11 mouse cellular contexts compared by ENCODE assay signal in the genomic region with DNA sequence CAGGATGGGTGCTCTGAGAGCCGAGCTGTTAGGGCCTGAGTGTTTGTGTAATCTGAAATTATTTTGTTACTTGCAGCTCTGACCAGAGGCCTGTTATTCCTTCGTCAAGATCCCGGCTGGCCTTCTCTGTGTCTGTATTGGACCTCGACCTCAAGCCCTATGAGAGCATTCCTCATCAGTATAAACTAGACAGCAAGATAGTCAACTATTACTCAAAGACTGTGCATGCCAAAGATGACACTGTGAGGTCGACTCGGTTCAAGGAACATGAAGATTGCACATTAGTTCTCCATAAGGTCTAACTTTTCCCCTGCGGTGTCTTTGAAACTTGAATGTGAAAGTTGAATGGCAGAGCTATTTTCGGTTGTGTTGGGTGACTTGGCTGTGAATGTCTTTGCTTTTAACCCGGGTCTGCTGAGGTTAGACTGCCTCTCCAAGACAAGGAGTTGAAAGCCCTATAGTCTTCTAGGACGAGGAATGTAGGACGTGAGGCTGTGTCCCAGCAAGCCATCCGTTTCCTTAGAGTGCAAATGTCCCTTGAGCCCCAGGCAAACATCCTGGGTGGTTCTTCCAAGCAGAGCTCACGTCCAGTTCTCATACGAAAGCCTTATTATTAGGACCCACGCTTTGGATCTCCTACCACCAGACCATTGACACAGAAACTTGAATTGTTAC. TPM values are rescaled to one million over a fixed set of nuclear protein-coding genes. Genes with fewer than 3 reads are reported as not detected.
A peak's percentile ranks its signal among the peaks of the same experiment; 100 is the strongest.
DNase-seq lines count a peak whose midpoint lies in the region; ATAC-seq and TF ChIP-seq lines count a peak whose summit lies in the region.
"Had no signal": no experiment of that assay in that cellular context is flagged by ENCODE, and none has a peak within 500 bp of the region (broad histone marks: within the 10 kb centered on the region; RNA-seq: fewer than 3 reads in every experiment).

No protein-coding gene starts in this region.

- TF ChIP-seq POLR2A in testis, adult 2 months (IDR thresholded peaks at IDR 0.05; ENCODE audit: control insufficient read depth, low read depth, low read length) = no peak
- TF ChIP-seq POLR2A in limb, embryonic 14.5 days (IDR thresholded peaks at IDR 0.05; ENCODE audit: borderline replicate concordance, extremely low read depth, insufficient read depth, insufficient read length) = no peak

- H3K9ac ChIP-seq in heart, embryonic 12.5 days = no peak overlapping the region
- no peak overlapping the region for H3K9ac ChIP-seq in limb, embryonic 14.5 days (ENCODE audit: low read depth, low read length, severe bottlenecking)

- no peak overlapping the region for H3K4me3 ChIP-seq in heart, embryonic 12.5 days
- H3K4me3 ChIP-seq in testis, adult 2 months (ENCODE audit: control insufficient read depth, low read depth, low read length) = no peak overlapping the region
- H3K4me3 ChIP-seq in limb, embryonic 14.5 days (replicated peaks; ENCODE audit: low read length) = no peak overlapping the region

- H3K36me3 ChIP-seq in heart, embryonic 12.5 days = peaks cover 70% of the 10 kb centered on the region
- H3K36me3 ChIP-seq in testis, adult 2 months (ENCODE audit: control insufficient read depth, insufficient read depth, low read length) = peaks cover 1% of the 10 kb centered on the region; the same call in 1 of the 2 replicates
- H3K36me3 ChIP-seq in limb, embryonic 14.5 days (ENCODE audit: control insufficient read depth, insufficient read depth, low read length) = peaks cover 28% of the 10 kb centered on the region

- H3K27me3 ChIP-seq in heart, embryonic 12.5 days (replicated peaks) = no peaks in the 10 kb centered on the region
- H3K27me3 ChIP-seq in testis, adult 2 months (ENCODE audit: control insufficient read depth, insufficient read depth, low read length) = no peaks in the 10 kb centered on the region
- no peaks in the 10 kb centered on the region for H3K27me3 ChIP-seq in limb, embryonic 14.5 days (ENCODE audit: control insufficient read depth, insufficient read depth, low read length)

- no peak overlapping the region for H3K27ac ChIP-seq in heart, embryonic 12.5 days (ENCODE audit: poor library complexity, severe bottlenecking)
- H3K27ac ChIP-seq in testis, adult 2 months (ENCODE audit: control insufficient read depth, insufficient read depth, low read depth, low read length) = peak overlapping the region; percentile 71
- peak overlapping the region; percentile 63 for H3K27ac ChIP-seq in limb, embryonic 14.5 days (replicated peaks; ENCODE audit: low read depth, low read length)
- H3K27ac ChIP-seq: macrophage had no signal

- no peaks in the 10 kb centered on the region for H3K9me3 ChIP-seq in heart, embryonic 12.5 days (replicated peaks)
- H3K9me3 ChIP-seq in limb, embryonic 14.5 days (ENCODE audit: control insufficient read depth, low read length) = no peaks in the 10 kb centered on the region

- no peaks in the 10 kb centered on the region for H3K4me1 ChIP-seq in heart, embryonic 12.5 days (replicated peaks)
- H3K4me1 ChIP-seq in testis, adult 2 months (ENCODE audit: control insufficient read depth, insufficient read depth, low read length) = no peaks in the 10 kb centered on the region; the same call in 1 of the 2 replicates
- peaks cover 21% of the 10 kb centered on the region for H3K4me1 ChIP-seq in limb, embryonic 14.5 days (ENCODE audit: control insufficient read depth, insufficient read depth, low read length)

- peak; percentile 57 to 67 for DNase-seq in heart, adult 18-20 months
- DNase-seq in testis, postnatal 14 days (ENCODE audit: low spot score) = no peak
- DNase-seq in limb, embryonic 14.5 days (ENCODE audit: low spot score) = no peak
- no peak for DNase-seq in cerebellum, adult 8-10 months
- no peak for DNase-seq in layer of hippocampus, postnatal 36 days
- no peak for DNase-seq in cerebellum, adult 9-11 months

- no peak for TF ChIP-seq CTCF in testis, adult 2 months (IDR thresholded peaks at IDR 0.05; ENCODE audit: control insufficient read depth, insufficient read depth, insufficient replicate concordance, low read depth, low read length)

- H3K4me2 ChIP-seq in heart, embryonic 12.5 days = no peak overlapping the region
- H3K4me2 ChIP-seq in limb, embryonic 14.5 days (replicated peaks; ENCODE audit: low read depth, low read length, severe bottlenecking) = no peak overlapping the region

- ATAC-seq in heart, embryonic 12.5 days (ENCODE audit: insufficient number of reproducible peaks, low FRiP score) = no peak
- ATAC-seq in limb, embryonic 14.5 days (ENCODE audit: low FRiP score, low read depth) = no peak
- ATAC-seq: CD4-positive, CD25-positive, alpha-beta regulatory T cell, adult 4 months had no signal

- 84% methylated on average over 15 of the region's 15 CpGs for WGBS in heart, embryonic 12.5 days
- WGBS in limb, embryonic 14.5 days = 88% methylated on average over 15 of the region's 15 CpGs

RNA-seq across cellular contexts. Expression of a gene that starts 31.5 kb away (rescaled TPM):
- total RNA-seq in heart, adult 18-20 months (2021) = 1 to 10 TPM; 1.3 to 1.5 TPM
- polyA plus RNA-seq in heart, embryonic 12.5 days (2016; fragmentation: Nextera tagmentation; extraction: Ambion mirVana) = 0.88 and 0.92 TPM in 2 replicates
- polyA plus RNA-seq in testis, adult 2 months (2012; rRNA removed) = 0.45 and 0.62 TPM in 2 replicates
- polyA plus RNA-seq in limb, embryonic 14.5 days (2012; rRNA removed) = 0.15 and 0.20 TPM in 2 replicates
- 0.58 and 0.91 TPM in 2 replicates for polyA plus RNA-seq in limb, embryonic 14.5 days (2014; fragmentation: Nextera tagmentation; extraction: Ambion mirVana)
- total RNA-seq in layer of hippocampus, postnatal 36 days (2021) = 1 to 10 TPM; 1.6 TPM

RNA-seq across cellular contexts. Expression of a gene that starts 40.5 kb away (rescaled TPM):
- 1 to 10 TPM; 7.0 to 7.4 TPM for total RNA-seq in heart, adult 18-20 months (2021)
- 13.1 and 14.0 TPM in 2 replicates for polyA plus RNA-seq in heart, embryonic 12.5 days (2016; fragmentation: Nextera tagmentation; extraction: Ambion mirVana)
- polyA plus RNA-seq in testis, adult 2 months (2012; rRNA removed) = 11.6 and 12.2 TPM in 2 replicates
- polyA plus RNA-seq in limb, embryonic 14.5 days (2012; rRNA removed) = 9.0 and 9.8 TPM in 2 replicates
- polyA plus RNA-seq in limb, embryonic 14.5 days (2014; fragmentation: Nextera tagmentation; extraction: Ambion mirVana) = 14.3 and 14.5 TPM in 2 replicates
- 10 to 100 TPM; 34.5 to 37.9 TPM for total RNA-seq in layer of hippocampus, postnatal 36 days (2021)

RNA-seq across cellular contexts. Expression of a gene that starts 43.0 kb away (rescaled TPM):
- total RNA-seq in heart, adult 18-20 months (2021) = 10 to 100 TPM; 13.2 to 15.1 TPM
- 2.0 and 2.4 TPM in 2 replicates for polyA plus RNA-seq in heart, embryonic 12.5 days (2016; fragmentation: Nextera tagmentation; extraction: Ambion mirVana)
- 0.42 and 0.96 TPM in 2 replicates for polyA plus RNA-seq in testis, adult 2 months (2012; rRNA removed)
- 3.4 and 4.6 TPM in 2 replicates for polyA plus RNA-seq in limb, embryonic 14.5 days (2012; rRNA removed)
- polyA plus RNA-seq in limb, embryonic 14.5 days (2014; fragmentation: Nextera tagmentation; extraction: Ambion mirVana) = 2.5 and 2.8 TPM in 2 replicates
- 1 to 10 TPM; 6.5 to 7.4 TPM for total RNA-seq in layer of hippocampus, postnatal 36 days (2021)
- total RNA-seq: neutrophil, adult 5-6 weeks had no signal
- polyA plus RNA-seq: macrophage had no signal

Comparison
In these comparisons a context has a peak if more than half of its experiments do, and no peak if none do; other contexts are left out.
1. DNase-seq: peak in heart, adult 18-20 months (2 of 2); none in testis, postnatal 14 days (single experiment), limb, embryonic 14.5 days (single experiment), cerebellum, adult 8-10 months (single experiment), layer of hippocampus, postnatal 36 days (0 of 2) and cerebellum, adult 9-11 months (single experiment).